Mouse (Mus musculus) cerebellum, adult 18-20 months (tissue): ENCODE results near the gene Gm28048.
A peak's percentile ranks its signal among the peaks of the same experiment; 100 is the strongest.

Experiments used
- DNase-seq, 2 experiments: peaks; one replicate each; pipeline ENCODE4 v3.0.0; 2021

Gene Gm28048

DNA sequence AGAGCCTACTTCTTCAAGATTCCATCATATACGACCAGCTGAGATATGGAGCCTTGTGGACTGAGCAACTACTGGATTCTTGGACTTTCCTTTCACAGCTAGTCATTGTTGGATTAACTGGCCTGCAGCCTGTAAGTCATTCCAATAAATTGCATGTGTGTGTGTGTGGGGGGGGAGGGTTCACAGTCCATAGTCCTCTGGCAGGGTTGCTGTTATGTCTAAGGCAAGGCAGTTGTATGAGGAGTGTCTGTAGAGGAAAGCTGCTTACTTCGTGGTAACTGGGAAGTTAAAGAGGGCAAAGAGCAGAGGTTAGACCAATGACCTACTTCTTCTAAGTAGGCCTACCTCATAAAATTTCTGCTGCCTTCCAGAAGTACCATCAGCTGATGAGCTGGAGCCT is 98.2 kb downstream of the Gm28048 start:
- no peak for DNase-seq

DNA sequence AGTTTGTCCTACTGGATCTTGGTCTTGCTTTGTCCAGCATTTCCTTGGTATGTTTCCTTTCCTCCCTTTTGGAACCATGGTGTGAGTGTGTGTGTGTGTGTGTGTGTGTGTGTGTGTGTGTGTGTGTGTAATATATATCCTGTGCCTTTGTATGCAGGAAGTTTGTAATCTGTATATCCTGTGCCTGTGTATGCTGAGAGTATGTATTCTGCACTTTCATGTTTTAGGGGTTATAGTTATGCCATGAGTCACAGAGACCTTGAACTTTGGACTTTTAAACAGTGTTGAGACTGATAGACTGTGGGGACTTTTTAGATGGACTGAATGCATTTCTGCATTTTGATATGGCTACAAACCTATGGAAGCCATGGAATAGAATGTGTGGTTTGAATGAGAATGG is 99.0 kb downstream of the Gm28048 start:
- no peak for DNase-seq

DNA sequence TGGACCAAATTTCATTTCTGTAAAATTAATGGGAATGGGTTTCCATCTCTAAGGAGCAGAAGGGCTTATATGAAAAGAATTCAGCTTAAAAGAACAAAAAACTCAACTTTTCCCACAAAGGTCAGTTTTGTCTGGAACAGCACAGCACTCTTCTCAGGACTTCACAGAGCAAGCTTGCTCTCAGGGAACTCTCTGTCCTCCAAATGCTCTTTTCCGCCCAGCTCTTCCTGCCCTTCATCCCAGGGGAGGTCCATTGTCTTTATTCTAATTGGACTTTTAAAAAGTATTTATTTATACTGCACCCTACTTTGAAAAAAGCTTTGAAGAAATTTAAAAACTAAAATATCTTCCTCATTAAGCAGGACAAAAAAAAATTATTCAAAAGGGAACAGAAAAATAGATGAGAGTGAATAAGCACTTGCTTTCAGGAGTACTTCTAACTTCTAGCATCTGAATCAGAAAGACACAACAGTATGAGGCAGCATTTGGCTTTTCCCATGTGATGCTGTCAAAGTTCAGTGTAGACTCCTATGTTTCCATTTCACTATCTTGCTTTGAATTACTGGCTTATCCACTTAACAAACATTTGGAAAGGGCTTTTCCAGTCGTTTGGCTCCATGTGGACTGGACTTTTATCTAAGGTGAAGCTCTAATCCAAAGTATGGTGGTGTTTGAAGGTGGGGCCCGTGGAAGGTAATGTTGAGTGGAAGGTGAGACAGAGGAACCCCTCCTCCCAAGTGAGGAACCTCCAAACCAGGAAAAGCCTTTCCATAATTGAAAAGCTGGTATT is 101.3 kb downstream of the Gm28048 start:
- DNase-seq: no peak

DNA sequence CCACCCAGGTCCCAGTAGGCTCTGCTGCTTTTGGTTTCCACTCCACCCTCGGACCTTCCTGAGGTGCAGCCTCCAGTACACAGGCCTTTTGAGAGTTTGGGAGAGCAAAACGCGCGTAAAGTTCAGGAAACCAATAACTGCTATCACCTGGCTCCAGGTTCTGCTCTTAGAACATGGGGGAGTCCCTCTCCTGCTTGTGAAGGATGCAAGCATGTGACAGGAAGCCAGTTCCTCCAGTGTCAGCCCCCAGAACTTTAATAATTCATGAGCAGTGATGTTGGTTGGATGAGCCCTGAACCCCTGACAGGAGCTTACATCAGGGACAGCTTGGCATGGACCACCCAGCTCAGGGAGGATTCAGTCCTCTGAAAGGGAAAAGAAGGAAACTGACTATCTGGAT is 102.2 kb downstream of the Gm28048 start:
- DNase-seq: no peak

DNA sequence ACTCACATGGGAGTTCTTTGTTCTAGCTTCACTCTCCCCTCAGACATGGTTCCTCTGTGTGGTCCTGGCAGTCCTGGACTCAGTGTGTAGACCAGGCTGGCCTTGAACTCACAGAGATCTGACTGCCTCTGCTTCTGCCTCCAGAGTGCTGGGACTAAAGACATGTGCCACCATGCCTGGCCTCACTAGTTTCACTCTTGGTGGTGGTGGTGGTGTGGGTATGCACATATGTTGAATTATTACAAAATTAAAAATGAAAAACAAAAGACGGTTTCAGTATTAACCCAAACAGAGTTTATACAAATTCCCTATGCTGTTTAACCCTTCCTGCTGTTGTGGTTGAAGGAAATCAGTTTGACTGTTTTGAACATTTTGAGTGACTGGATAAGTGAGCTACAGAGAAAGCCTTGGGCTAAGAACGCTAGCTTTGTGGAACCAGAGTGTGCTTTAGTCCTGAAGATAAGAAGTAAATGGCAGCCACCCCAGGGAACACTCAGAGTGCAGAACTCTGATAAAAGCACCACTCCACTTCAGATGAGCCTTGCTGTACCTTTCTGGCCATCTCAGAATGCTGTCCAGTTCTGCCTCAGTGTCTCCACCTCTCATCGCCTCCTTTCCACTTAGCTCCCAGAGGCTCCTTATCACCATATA is 105.1 kb downstream of the Gm28048 start:
- DNase-seq: no peak

DNA sequence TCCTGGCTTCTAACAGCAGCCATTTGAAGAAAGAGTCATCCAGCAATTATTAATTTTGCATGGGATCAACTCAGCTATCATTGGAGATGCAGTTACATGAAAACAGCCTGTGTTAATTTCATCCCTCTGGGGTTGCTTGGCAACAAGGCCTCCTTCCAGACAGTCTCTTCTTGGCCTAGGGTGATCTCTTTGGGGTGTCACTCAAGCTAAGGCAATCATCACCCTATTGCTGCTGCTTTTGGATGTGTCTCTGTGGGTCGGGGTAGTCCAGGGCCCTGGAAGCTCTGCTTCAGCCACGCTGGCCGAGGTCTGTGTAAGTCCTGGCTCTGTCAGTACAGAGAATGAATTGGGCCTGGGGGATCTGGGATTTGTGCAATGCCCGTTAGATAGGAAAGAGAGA is 106.6 kb downstream of the Gm28048 start:
- DNase-seq: no peak

DNA sequence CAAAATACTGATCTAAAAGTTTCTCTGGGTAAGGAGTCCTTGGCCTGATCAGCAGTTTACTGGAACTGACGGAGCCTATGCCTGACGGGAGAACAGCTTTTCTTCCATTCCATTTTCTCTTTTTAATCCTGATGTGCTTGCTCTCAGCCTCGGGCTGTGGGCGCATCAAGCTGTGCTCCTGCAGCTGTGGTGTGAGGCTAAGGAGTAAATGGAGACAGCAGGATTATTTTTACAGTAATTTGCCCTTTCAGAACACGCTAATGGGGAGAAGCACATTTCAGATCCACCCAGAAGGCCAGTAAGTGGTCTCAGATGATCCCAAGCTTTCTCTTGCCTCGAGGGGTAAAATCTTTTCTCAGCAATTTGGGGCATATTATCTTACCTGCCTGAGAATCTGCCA is 107.1 kb downstream of the Gm28048 start:
- no peak for DNase-seq

DNA sequence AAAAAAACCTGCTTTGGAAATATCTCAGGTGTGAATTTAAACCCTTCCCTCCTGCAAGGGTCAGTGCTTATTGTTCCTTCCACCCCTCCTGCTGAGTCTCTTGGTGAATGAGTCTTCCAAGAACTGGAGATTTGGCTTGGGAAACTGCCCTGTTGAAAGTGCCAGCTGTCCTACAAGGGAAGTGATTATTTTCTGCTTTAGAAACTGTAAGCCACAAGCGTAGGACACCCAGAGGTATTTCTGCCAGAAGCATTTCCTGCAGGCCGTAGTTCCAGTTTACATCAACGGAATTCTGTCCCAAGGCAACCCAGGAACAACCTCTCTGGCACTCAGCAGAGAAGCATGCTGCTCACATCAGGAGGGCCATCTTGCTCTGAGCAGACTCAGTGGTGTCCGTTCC is 108.5 kb downstream of the Gm28048 start:
- peak; percentile 31 to 32 for DNase-seq

DNA sequence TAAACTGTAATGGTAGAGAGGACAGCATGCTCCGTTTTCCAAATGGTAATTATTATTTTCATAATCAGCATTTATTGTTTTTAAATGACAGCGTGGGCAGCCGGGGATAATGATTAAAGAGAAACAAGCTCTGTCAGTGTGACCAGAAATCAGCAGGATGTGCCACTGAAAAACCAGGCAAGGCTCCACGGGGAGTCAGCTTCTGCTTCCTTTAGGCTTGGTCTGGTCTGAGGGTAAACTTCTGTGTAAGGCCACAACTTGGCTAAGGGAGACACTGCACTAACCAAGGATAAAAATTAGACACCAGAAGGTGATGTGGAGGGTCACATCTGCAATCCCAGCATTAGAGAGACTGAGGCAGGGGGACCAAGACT is 109.6 kb downstream of the Gm28048 start:
- no peak for DNase-seq

DNA sequence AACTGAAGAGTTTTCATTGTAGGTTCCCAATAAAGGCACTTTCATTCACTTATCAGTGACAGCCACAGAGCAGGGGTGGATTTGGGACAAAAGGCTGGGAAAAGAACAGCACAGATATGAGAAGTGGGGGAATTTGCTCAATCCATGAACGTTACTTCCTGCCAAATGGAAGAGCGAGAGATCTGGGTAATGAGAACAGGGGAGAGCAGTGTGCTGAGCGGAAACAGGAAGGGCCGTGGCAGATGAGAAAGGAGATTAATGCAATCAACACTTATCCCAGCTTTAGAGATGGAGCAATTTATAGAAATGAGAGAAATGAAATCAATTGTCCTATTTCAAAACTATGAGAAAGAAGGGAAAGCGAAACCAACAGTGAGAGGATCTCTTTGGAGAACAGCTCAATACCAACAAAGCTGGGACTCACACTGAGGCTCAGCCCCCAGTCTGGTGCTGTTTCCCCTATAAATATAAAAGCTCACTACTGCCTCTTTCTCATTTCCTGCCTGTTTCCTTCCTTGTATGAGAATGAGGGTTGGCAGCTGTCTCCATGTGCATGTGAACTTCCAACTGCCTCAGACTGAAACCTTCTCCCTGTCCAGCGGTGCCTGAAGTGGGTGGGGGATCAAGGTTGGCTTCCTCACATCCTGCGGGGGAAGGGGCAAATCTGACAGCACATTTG is 110.1 kb downstream of the Gm28048 start:
- DNase-seq: no peak

DNA sequence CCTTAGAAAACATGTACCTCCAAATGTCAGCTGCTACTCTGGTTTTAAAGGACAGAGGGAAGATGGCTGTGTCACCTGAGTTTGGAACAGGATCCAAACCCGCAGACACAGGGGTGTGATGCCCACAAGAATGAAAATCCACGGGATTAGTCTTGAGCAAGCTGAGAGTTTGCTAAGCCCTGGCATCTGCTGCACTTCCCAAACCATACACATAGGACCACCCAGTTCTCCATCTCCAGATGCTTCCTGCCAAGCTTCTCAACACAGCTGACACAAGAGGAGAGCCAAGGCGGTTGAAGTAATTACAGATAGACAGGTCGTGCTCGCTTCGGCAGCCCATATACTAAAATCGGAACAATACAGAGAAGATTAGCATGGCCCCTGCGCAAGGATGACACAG is 113.3 kb downstream of the Gm28048 start:
- no peak for DNase-seq

DNA sequence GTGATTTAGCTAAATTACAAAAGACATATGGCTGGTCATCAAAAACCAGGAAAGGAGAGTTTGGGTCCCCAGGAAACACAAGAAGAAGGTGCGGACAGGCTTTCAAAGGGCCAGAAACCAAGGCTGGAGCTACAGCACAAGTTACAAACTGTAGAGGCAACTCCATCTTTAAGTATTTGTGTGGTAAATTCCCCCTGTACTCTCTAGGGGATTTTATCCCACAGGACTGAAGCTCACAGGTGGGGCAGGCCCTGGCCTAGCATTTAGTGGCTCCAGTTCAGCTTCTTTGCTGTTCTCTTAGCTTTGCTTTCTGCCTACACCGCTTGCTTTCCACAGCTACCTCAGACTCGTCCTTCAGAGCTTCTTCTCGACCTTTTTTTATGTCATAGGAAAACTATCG is 114.2 kb downstream of the Gm28048 start:
- DNase-seq: no peak

DNA sequence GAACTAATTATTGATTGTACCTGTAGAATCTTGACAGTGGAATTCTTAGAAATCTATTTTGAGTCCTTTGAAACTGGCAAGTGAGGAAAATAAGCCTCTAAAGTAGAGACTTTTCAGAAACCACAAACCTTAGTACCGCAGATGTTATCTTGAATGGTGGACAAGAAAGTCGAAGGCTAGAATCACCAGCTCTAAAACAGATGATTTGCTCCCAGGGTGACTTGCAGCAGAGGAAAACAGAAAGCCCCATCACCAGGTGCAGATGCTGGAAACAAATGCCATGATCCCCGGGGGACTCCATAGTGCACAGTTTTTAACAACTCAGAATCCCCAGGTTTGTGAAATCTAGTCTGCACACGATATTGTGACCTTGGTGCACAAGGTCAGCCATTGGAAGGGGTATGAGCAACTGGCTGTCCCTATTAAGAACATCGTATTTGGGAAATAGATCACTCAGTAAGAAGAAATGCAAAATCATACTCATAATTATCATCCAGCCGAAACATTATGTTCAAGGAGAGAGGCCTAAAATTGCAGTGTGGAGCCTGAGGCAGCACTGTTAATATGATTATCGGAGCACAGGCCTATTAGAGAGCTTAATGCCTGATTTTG is 116.1 kb downstream of the Gm28048 start:
- DNase-seq: no peak

DNA sequence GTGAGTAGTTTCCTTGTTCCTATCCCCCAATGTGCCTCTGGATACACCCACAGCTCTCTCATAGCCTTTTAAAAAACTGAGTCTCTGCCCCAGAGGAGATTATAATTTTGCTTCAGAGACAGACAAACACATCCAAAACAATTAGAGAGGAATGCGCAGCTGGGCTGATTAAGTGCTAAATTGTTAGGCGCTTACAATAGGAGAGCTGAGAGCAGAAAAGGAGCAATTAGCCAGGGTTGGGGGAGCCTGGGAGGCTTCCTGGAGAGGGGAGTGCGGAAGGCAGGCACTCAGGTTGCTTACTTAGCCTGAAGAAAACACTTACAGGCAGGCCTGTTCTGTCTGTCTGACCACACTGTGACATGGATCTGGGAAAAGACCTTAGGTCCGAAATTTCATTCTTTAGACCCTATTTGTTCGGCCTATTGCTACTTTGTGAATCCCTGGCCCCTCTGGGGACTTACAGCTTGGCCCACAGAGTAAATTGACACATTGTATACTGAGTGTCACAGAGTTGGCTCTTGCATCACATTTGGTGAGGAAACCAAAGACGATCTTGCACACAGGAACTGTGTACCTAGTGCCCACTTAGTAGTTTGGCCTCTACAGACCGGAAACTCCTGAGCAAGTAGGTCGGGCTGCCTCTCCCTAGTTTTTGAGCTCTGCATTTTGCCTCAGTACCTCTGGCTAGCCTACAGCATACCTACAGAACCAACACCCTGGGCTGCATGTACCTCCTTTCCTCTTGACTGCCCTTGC is 117.4 kb downstream of the Gm28048 start:
- DNase-seq: no peak

DNA sequence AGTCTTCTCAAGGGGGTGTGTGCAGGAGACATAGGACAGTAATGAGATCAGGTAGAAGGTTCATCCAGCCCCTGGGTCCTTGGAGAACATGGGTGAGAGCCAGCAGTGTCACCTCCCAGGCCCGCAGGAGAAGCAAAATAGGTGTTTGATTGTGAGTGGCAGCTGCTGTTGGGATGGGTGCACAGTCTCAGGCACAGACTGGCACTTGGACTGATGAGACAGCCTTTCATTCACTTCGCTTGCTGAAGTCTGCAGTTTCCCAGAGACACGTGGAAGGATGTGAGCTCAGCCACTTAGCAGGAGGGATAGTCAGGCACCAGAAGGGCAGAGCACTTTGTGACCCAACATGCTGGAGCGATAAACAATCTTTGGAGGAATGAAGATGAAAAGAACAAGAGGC is 118.3 kb downstream of the Gm28048 start:
- DNase-seq: no peak

DNA sequence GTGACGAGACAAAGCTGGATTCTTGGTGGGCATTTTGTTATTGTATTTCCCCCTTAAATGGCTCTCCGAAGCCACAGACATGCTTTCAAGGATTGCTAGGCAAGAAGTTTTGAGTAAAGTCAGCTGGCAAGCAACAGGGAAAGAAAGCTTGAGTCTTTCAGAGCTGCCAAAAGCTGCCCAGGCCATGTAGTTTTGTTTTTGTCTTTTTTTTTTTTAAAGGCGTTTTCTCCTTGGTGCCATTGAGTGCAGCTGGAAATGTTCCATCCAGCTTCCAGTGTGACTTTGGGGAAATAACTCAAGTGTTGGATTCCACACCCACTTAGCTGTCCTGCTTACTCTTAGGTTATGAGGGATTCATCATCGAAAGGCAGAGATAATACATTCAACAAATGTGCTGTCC is 120.6 kb downstream of the Gm28048 start:
- no peak for DNase-seq

DNA sequence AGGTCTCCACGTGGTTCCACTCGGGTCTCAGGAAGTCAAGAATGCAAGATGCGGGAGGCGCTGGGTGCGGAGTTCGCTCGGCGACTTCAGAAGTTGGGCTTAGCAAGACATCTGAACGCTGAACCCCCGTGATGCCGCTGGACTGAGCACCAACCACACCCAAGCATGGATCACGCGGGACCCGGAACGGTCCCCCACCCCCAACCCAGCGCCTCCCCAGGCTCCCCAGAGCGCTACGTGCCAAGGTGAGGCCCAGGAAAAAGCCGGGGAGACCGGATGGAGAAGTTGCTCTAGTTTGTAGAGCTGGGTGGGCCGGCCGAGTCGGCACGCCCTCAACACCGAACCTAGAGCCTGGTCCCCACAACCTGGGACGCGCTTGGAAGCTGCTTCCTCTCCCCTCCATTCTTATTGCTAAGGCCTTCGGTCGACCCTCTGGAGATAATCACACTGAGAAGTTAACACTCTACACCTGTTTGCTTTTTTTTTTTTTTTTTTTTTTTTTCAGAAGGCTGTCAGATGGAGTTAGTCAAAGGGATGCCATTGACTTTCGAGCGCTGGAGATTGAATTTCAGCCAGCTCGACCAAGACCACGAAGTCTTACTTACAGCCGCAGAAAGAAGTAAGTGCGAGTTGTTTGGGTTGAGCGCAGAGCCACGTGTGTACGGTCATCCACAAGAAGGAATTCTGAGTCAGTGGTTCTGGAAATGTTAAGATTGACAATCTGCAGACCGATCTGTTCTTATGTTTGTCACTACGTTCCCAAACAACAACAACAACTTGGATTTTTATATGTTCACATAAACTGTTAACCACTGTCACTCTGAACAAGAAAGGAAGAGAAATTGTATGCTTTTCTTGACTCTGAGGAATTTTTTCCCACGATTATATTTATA is 121.3 kb downstream of the Gm28048 start, which contains the start of gene B3gnt2:
TSS of gene B3gnt2 (minus strand) at position 627 of the 893 bp plus-strand sequence.
- DNase-seq: no peak

DNA sequence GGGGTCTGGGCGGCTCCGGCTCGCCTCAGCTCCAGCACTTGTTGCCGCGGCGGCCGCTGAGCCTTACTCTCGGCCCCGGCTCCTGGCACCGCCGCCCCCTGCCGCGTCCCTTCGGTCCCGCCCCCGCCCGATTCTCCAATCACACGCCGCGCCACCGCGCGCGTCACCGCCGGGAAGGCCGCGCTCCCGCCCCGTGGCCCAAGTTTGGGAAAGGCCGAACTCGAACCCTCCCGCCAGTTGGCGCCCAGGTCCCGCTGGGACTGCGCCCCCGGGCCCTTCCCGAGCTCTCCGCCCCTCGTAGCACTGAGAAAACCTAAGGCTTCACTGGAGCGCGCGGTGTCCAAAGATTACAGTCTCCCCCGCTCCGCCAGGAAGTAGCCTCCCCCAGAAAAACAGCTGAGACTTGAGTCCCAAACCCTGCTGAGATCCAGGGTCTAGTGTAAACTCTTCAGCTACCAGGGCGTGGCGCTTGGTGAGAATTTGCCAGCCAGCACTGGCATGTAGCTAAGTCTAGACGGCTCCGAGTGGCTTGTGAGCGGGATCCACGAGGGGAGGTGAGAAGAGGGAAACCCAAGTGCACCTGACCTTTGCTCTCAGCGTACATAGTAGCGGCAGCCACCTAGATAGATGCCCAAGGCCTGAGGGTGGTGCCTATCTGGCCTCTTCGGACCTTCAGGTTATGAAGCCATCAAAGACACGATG is 122.1 kb downstream of the Gm28048 start:
- DNase-seq: peak; percentile 29 to 48

DNA sequence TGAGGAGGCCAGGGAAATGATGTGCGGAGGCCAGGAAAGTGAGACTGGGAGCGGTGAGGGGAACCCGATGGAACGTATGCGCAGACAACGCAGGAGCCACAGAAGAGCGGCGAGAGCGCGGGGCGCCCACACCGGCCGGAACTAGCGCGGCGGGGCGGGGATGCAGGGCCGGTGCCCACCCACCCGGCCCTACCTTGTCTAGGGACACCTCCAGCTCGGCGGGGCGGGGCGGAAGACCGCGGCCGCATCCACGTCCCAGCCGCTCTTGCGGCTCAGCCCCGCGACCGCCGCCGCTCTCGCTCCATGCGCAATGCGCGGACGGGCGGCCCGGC is 122.6 kb downstream of the Gm28048 start:
- DNase-seq: no peak

DNA sequence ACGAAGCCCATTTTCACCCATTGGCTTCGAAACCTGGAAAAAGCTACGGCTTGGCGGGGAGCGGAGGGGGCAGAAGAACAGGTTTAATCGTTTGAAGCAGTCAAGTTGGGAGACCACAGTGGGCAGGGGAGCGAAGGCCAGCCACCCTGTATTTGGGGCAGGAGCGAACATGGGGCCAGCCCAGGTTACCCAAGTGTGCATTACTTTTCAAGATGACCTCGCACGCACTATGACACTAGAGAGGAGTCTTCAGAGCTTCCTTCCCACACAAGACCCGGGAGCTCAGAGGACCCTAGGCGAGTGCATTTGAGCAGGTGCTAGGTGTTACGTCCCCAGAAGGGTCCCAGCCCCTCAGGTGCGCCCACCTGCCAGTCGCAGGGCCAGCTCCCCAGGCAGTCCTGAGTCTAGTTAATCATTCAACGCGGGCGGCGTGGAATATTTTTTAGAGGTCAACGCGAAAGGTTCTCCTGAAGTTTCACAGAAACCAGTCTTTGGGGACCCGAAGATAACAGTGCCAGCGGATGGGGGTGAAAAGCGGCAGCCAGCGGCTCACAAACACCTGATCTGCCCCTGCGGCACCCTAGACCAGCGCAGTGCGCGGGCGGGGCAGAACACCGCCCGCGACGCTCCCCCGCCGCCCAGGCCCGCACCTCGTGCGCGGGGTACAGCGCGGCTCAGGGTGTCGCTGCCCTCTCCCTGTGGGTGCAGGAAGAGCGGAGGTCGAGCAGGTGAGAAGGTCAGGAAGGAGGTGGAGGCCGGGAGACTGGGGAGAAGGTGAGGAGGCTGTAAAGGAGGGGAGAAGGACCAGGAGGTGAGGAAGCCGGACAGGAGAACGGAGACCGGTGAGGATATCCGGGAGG is 123.2 kb downstream of the Gm28048 start:
- DNase-seq: no peak
